Mouse (Mus musculus) lung, postnatal 0 days (tissue): ENCODE results near the gene Tpx2. TPM values are rescaled to one million over a fixed set of nuclear protein-coding genes. Genes with fewer than 3 reads are reported as not detected.
A peak's percentile ranks its signal among the peaks of the same experiment; 100 is the strongest.

ENCODE experiments used
- ATAC-seq: fragments of 200-750 bp; cut with Nextera tagmentation; 2 replicates; pipeline ENCODE4 v1.8.0; 2017; ENCODE audit warnings: moderate library complexity
- DNase-seq: peaks from one replicate; pipeline ENCODE4 v3.0.0-alpha.2; 2016; ENCODE audit warnings: low spot score
- H3K27ac ChIP-seq: fragments of 300-500 bp; sonication (generic); 2 replicates; pipeline ENCODE4 v1.5.1; 2014; ENCODE audit warnings: antibody characterized with exemption, mild to moderate bottlenecking, low read length, mixed read lengths
- H3K27me3 ChIP-seq: fragments of 300-500 bp; sonication (generic); replicated peaks from 2 replicates; pipeline ENCODE4 v1.6.1; 2014; ENCODE audit warnings: low read length, mixed read lengths; ENCODE audit not compliant: insufficient read depth
- H3K36me3 ChIP-seq: fragments of 300-500 bp; sonication (generic); 2 replicates; pipeline ENCODE4 v1.6.1; 2014; ENCODE audit warnings: low read length, mixed read lengths; ENCODE audit not compliant: insufficient read depth
- H3K4me1 ChIP-seq: fragments of 300-500 bp; sonication (generic); 2 replicates; pipeline ENCODE4 v1.6.1; 2014; ENCODE audit warnings: antibody characterized with exemption, low read depth, low read length, mixed read lengths; ENCODE audit not compliant: insufficient read depth
- H3K4me2 ChIP-seq: fragments of 300-500 bp; sonication (generic); replicated peaks from 2 replicates; pipeline ENCODE4 v1.6.1; 2014; ENCODE audit warnings: low read depth, mild to moderate bottlenecking, low read length, moderate library complexity, mixed read lengths
- H3K4me3 ChIP-seq: fragments of 300-500 bp; sonication (generic); 2 replicates; pipeline ENCODE4 v1.5.1; 2014; ENCODE audit warnings: low read depth, low read length
- H3K9ac ChIP-seq: fragments of 300-500 bp; sonication (generic); replicated peaks from 2 replicates; pipeline ENCODE4 v1.6.1; 2014; ENCODE audit warnings: low read depth, mild to moderate bottlenecking
- H3K9me3 ChIP-seq: fragments of 300-500 bp; sonication (generic); 2 replicates; pipeline ENCODE4 v1.6.1; 2016; ENCODE audit warnings: low read length, mixed read lengths
- CTCF ChIP-seq: IDR thresholded peaks from 2 replicates; pipeline ENCODE4 v1.5.1; 2016; ENCODE audit warnings: antibody characterized with exemption, mild to moderate bottlenecking
- EP300 ChIP-seq: IDR thresholded peaks from 2 replicates; pipeline ENCODE4 v1.6.1; 2016; ENCODE audit warnings: antibody characterized with exemption, mild to moderate bottlenecking, control low read depth
- WGBS: fragments of 180-500 bp; shearing (Covaris S2); extraction: QIAGEN DNeasy Blood & Tissue Kit; methylation state at CpG from one replicate; pipeline ENCODE4 v1.1.7; 2014; 5-methylcytosine and 5-hydroxymethylcytosine counted together
- polyA plus RNA-seq: library from polyadenylated mRNA; unstranded; fragments of >200 nt; fragmentation: Nextera tagmentation; extraction: Ambion mirVana; gene quantifications from 2 replicates; pipeline ENCODE4 v1.2.1, GENCODE M21; 2015

Tpx2 gene
- polyA plus RNA-seq, 1 experiment from 2014 or later, result 3.1 TPM

DNA sequence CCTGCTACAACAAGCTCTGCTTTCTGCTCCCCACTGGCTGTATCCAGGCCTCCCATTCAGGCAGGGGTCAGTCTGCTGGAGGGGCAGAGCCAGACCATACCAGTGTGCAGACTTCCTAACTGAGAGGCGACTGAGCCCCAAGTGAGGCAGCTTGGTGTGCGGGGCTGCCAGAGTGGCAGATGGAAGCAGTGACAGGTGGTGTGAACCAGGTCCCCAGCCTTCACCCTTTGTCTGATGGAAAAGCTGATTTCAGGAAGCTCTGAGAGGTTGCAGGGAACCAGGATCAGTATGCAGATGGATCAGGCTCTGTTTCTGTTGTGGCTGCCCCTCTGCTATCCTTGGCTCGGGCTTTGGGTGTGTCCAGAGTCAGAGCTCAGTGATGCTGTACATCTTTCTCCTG, 75.9 kb downstream of the Tpx2 start:
- Histone ChIP-seq H3K4me3 (no peak overlapping the region), H3K27ac (no peak overlapping the region), H3K4me2 (no peak overlapping the region), H3K4me1 (0 out of 2 replicates have a peak, but pooled peaks cover 3% of the 10 kb centered on the region), H3K36me3 (no peaks in the 10 kb centered on the region), H3K9me3 (no peaks in the 10 kb centered on the region), H3K9ac (no peak overlapping the region), H3K27me3 (no peaks in the 10 kb centered on the region)
- WGBS, result 79% methylated on average over 3 of the region's 3 CpGs
- ATAC-seq (no peak), DNase-seq (no peak)
- TF ChIP-seq CTCF (no peak), EP300 (no peak)

- H3K27me3 ChIP-seq, result no peaks in the 10 kb centered on the region
- no peaks in the 10 kb centered on the region for H3K36me3 ChIP-seq
- no peak overlapping the region for H3K27ac ChIP-seq
- H3K4me2 ChIP-seq, result no peak overlapping the region
- no peak for ATAC-seq
- H3K9me3 ChIP-seq, result no peaks in the 10 kb centered on the region
- no peak for TF ChIP-seq EP300
- no peak overlapping the region for H3K4me3 ChIP-seq
- no peak overlapping the region for H3K9ac ChIP-seq
- 49% methylated on average over 8 of the region's 8 CpGs for WGBS
- no peak for DNase-seq
- 0 out of 2 replicates have a peak, but pooled peaks cover 3% of the 10 kb centered on the region for H3K4me1 ChIP-seq
These were observed 76.4 kb downstream of the Tpx2 start for GRCm38 (mm10) chr2:152924128-152924527.

GRCm38 (mm10) chr2:152924543-152924942, 76.8 kb downstream of the Tpx2 start:
- Histone ChIP-seq H3K4me2 (no peak overlapping the region), H3K27me3 (no peaks in the 10 kb centered on the region), H3K4me1 (0 out of 2 replicates have a peak, but pooled peaks cover 3% of the 10 kb centered on the region), H3K4me3 (no peak overlapping the region), H3K27ac (no peak overlapping the region), H3K36me3 (no peaks in the 10 kb centered on the region), H3K9me3 (no peaks in the 10 kb centered on the region), H3K9ac (no peak overlapping the region)
- ATAC-seq, result no peak
- TF ChIP-seq EP300 (no peak), CTCF (no peak)
- DNase-seq, result no peak
- WGBS, result 67% methylated on average over 5 of the region's 5 CpGs

GRCm38 (mm10) chr2:152925189-152925872, 77.6 kb downstream of the Tpx2 start:
- Histone ChIP-seq H3K4me2 (no peak overlapping the region), H3K9ac (no peak overlapping the region), H3K36me3 (no peaks in the 10 kb centered on the region), H3K4me1 (0 out of 2 replicates have a peak, but pooled peaks cover 3% of the 10 kb centered on the region), H3K4me3 (no peak overlapping the region), H3K27me3 (no peaks in the 10 kb centered on the region), H3K27ac (peak overlapping the region; percentile 52), H3K9me3 (no peaks in the 10 kb centered on the region)
- DNase-seq (peak; percentile 77), ATAC-seq (peak; percentile 77)
- 37% methylated on average over 11 of the region's 11 CpGs for WGBS
- TF ChIP-seq CTCF, result no peak
- TF ChIP-seq EP300, result no peak

DNA sequence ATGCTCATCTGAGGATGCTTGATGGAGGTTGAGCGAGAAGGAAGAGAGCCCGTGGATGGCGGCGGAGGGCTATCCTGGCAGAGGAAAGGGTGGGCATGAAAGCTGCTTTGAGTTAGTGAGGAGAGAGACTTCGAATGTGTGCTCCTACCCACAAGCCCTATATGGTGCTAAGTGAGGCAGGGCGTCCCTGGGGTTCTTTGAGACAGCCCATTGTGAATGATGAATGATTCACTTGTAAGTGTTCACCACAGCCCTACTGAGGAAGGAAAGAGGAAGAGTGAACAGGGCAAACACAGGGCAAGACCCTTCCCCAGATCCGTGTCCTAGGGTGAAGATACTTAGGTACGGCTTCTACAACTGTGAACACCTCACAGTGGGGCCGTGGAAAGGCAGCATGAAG, 79.1 kb downstream of the Tpx2 start:
- H3K27ac ChIP-seq, result no peak overlapping the region
- no peak overlapping the region for H3K4me2 ChIP-seq
- H3K4me1 ChIP-seq, result 0 out of 2 replicates have a peak, but pooled peaks cover 3% of the 10 kb centered on the region
- TF ChIP-seq EP300, result no peak
- no peak for TF ChIP-seq CTCF
- no peaks in the 10 kb centered on the region for H3K9me3 ChIP-seq
- H3K4me3 ChIP-seq, result no peak overlapping the region
- no peaks in the 10 kb centered on the region for H3K27me3 ChIP-seq
- no peak for DNase-seq
- no peak overlapping the region for H3K9ac ChIP-seq
- 65% methylated on average over 9 of the region's 9 CpGs for WGBS
- H3K36me3 ChIP-seq, result no peaks in the 10 kb centered on the region
- ATAC-seq, result no peak

DNA sequence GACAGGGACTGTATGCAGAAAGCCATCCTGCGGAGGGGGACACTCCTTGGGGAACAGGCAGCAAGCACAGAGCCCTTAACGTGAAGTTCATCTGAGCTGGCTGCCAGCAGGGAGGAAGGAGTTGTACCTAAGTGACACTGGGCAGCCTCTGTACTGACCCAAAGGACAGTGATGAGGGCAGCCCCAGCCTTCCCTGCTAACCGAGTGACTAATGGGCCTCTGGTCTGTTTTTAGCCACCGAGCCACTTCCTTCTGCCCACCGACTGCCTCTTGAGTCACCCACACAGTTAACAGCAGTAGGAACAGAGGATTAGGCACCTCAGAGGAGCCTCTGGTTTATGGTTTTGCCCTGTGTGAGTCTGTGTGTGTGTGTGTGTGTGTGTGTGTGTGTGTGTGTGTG, 79.6 kb downstream of the Tpx2 start:
- no peaks in the 10 kb centered on the region for H3K27me3 ChIP-seq
- no peaks in the 10 kb centered on the region for H3K9me3 ChIP-seq
- H3K4me2 ChIP-seq, result no peak overlapping the region
- H3K4me1 ChIP-seq, result 0 out of 2 replicates have a peak, but pooled peaks cover 3% of the 10 kb centered on the region
- no peak overlapping the region for H3K9ac ChIP-seq
- DNase-seq, result no peak
- 43% methylated on average over 5 of the region's 5 CpGs for WGBS
- no peak for ATAC-seq
- no peaks in the 10 kb centered on the region for H3K36me3 ChIP-seq
- no peak overlapping the region for H3K27ac ChIP-seq
- TF ChIP-seq EP300 (no peak), CTCF (no peak)
- H3K4me3 ChIP-seq, result no peak overlapping the region
